Mouse (Mus musculus) forebrain, embryonic 10.5 days (tissue): ENCODE data around the gene Gm21173. TPM values are rescaled to one million over a fixed set of nuclear protein-coding genes. Genes with fewer than 3 reads are reported as not detected.
"Not testable (repeated sequence)": the region's sequence is repeated elsewhere in the genome, so short reads cannot be mapped to it uniquely, and the experiment has no call there.

Experiments
- DNase-seq: peaks from one replicate; pipeline ENCODE4 v3.0.0-alpha.2; 2017; ENCODE audit warnings: low spot score; ENCODE audit errors: extremely low spot score
- H3K27ac ChIP-seq: fragments of 300-500 bp; sonication (generic); 2 replicates; pipeline ENCODE4 v1.5.1; 2016; ENCODE audit warnings: mild to moderate bottlenecking
- H3K27me3 ChIP-seq: fragments of 300-500 bp; sonication (generic); 2 replicates; pipeline ENCODE4 v1.6.1; 2016; ENCODE audit warnings: mild to moderate bottlenecking; ENCODE audit not compliant: poor library complexity, severe bottlenecking
- H3K36me3 ChIP-seq: fragments of 300-500 bp; sonication (generic); replicated peaks from 2 replicates; pipeline ENCODE4 v1.6.1; 2016; ENCODE audit warnings: mild to moderate bottlenecking, moderate library complexity
- H3K4me1 ChIP-seq: fragments of 300-500 bp; sonication (generic); 2 replicates; pipeline ENCODE4 v1.6.1; 2016
- H3K4me3 ChIP-seq: fragments of 300-500 bp; sonication (generic); 2 replicates; pipeline ENCODE4 v1.5.1; 2016; ENCODE audit warnings: mild to moderate bottlenecking, moderate library complexity
- H3K9me3 ChIP-seq: fragments of 300-500 bp; sonication (generic); 2 replicates; pipeline ENCODE4 v1.6.1; 2016; ENCODE audit warnings: mild to moderate bottlenecking, moderate library complexity
- WGBS: fragments of 180-500 bp; shearing (Covaris S2); methylation state at CpG from one replicate; pipeline ENCODE4 v1.1.7; 2016; 5-methylcytosine and 5-hydroxymethylcytosine counted together
- polyA plus RNA-seq: library from polyadenylated mRNA; unstranded; fragments of >200 nt; fragmentation: Nextera tagmentation; extraction: Ambion mirVana; gene quantifications from 2 replicates; pipeline ENCODE4 v1.2.1, GENCODE M21; 2016

Gm21173 gene
- polyA plus RNA-seq = not detected in 2 replicates

GRCm38 (mm10) chrY:76761300-76761699 lies at the start of gene Gm21173:
Gm21173 (plus strand) TSS chrY:76761600.
- not testable (repeated sequence) for H3K9me3 ChIP-seq
- WGBS = no CpG with 5 or more reads among the region's 5 CpGs

More at GRCm38 (mm10) chrY:76761300-76761699, at the start of gene Gm21173:
- H3K27ac ChIP-seq, H3K27me3 ChIP-seq, H3K4me1 ChIP-seq, DNase-seq, H3K36me3 ChIP-seq, H3K4me3 ChIP-seq: not testable (repeated sequence)
